Mouse (Mus musculus) bone marrow, adult 2 months (tissue): ENCODE results near the gene Timm22. TPM values are rescaled to one million over a fixed set of nuclear protein-coding genes. Genes with fewer than 3 reads are reported as not detected.

ENCODE experiments used
- H3K27ac ChIP-seq: fragments of 200-500 bp; 2 replicates; pipeline ENCODE4 v1.5.1; 2012; ENCODE audit warnings: low read depth, mild to moderate bottlenecking, control low read depth, inconsistent platforms, low read length; ENCODE audit not compliant: control insufficient read depth, poor library complexity, insufficient read depth
- H3K4me1 ChIP-seq: fragments of 200-500 bp; 2 replicates; pipeline ENCODE4 v1.6.1; 2011; ENCODE audit warnings: low read length; ENCODE audit not compliant: control insufficient read depth, insufficient read depth
- H3K4me3 ChIP-seq: fragments of 200-500 bp; replicated peaks from 2 replicates; pipeline ENCODE3; 2011; ENCODE audit warnings: mild to moderate bottlenecking, low read depth, low read length, control low read depth; ENCODE audit not compliant: control insufficient read depth
- CTCF ChIP-seq: fragments of 200-500 bp; IDR thresholded peaks from 2 replicates; pipeline ENCODE4 v1.5.1; 2011; ENCODE audit warnings: low read length, control low read depth; ENCODE audit not compliant: control insufficient read depth, insufficient read depth
- POLR2A ChIP-seq: fragments of 200-500 bp; IDR thresholded peaks from 2 replicates; pipeline ENCODE4 v1.6.1; 2011; ENCODE audit warnings: low read depth, mild to moderate bottlenecking, control low read depth, low read length, borderline replicate concordance; ENCODE audit not compliant: control insufficient read depth
- WGBS: fragments of 180-500 bp; shearing (Covaris S2); methylation state at CpG from one replicate; pipeline ENCODE4 v1.1.7; 2018; 5-methylcytosine and 5-hydroxymethylcytosine counted together
- polyA plus RNA-seq: library from polyadenylated mRNA; stranded (reverse); fragments of >200 nt; gene quantifications from 2 replicates; pipeline ENCODE4 v1.2.4, GENCODE M21; 2011; ENCODE audit warnings: low replicate concordance; ENCODE audit not compliant: missing spikeins, insufficient read depth, insufficient read length

Timm22 gene
- polyA plus RNA-seq, 1 experiment: 6.2 TPM

DNA sequence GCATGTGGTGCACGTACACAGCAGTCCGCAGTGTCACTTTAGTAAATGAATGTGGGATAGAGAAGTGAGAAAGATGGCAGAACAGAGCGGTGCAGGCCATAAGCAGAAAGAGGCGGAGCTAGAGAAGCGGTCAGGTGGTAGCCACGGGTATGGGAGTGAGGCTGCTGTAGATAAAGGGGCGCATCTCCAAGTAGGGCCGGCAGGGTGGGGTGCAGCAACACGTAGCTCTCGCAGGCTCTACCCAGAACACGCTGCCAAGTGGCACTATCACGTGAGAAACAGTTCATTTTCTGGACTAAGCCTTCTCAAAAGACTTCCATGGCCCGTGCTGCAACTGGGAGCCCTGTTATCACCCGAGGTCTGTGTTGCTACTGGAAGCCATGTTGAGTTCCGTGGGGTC is 40.0 kb upstream of the Timm22 start:
- 70% methylated on average over 15 of the region's 15 CpGs for WGBS
- TF ChIP-seq CTCF (no peak), POLR2A (no peak)

DNA sequence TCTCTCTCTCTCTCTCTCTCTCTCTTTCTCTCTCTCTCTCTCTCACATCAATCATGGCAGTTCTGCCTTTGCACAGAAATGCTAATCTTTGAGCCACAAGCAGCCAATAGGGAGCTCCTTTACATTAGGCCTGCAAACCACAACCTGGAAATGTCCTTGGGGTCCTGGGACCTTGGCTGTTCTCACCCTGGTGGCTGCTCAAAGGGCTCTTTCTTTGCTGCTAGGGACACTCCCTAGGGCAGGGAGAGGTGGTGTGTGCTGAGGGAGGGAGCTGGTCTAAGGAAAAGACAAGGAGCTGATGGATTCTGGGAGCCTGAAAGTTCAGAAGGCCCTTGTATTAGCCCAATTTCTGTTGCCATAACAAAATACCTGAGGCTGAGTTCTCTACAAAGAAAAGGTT is 36.3 kb upstream of the Timm22 start:
- no peak overlapping the region for H3K27ac ChIP-seq
- no peak for TF ChIP-seq CTCF
- TF ChIP-seq POLR2A: no peak
- H3K4me1 ChIP-seq: no peaks in the 10 kb centered on the region; the same call in 1 of the 2 replicates
- H3K4me3 ChIP-seq: no peak overlapping the region

More for the DNA sequence above, 40.0 kb upstream of the Timm22 start:
- H3K4me1 ChIP-seq: no peaks in the 10 kb centered on the region; the same call in 1 of the 2 replicates
- H3K4me3 ChIP-seq: no peak overlapping the region
- no peak overlapping the region for H3K27ac ChIP-seq

DNA sequence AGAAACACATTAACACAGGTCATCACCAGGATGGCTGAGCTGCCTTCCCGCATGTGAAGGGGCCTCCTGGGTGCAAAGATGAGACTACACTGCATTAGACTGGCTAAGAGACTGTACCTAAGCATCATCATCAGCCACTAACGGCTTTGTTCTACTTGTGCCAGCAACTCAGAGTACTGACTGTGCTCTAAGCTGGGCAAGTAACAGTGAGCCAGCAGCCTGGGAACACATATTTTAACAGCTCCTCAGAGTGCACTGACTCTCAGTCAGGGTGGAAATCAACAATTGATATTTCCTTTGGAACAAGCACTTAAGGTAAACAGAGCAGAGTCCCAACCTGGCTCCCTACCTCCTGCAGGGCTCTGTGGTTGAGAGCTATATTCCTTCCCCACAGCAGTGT is 34.6 kb upstream of the Timm22 start:
- WGBS: 83% methylated on average over 2 of the region's 2 CpGs
- Histone ChIP-seq H3K4me3 (no peak overlapping the region), H3K4me1 (no peaks in the 10 kb centered on the region; the same call in 1 of the 2 replicates), H3K27ac (no peak overlapping the region)
- TF ChIP-seq CTCF (no peak), POLR2A (no peak)

DNA sequence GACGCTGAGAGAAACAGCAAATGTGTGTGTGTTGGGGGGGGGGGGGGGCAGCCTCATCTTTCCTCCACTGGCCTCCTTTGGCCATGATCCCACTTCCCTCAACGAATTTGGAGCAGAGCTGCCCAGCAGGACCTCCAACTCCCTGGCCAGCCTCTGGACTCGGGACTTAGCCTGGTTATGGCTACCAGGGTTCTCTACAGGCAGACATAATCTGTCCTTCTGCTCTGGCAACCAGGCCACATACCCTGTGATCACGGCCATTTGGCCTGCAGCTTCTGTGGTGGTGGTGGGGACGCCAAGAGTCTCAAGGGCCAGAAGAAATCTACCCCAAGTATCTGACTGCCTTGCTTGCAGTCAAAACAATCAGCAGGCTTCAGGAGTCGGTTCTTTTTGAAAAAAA is 34.2 kb upstream of the Timm22 start:
- TF ChIP-seq CTCF (no peak), POLR2A (no peak)
- Histone ChIP-seq H3K27ac (no peak overlapping the region), H3K4me3 (no peak overlapping the region), H3K4me1 (no peaks in the 10 kb centered on the region; the same call in 1 of the 2 replicates)
- 58% methylated on average over 6 of the region's 6 CpGs for WGBS

DNA sequence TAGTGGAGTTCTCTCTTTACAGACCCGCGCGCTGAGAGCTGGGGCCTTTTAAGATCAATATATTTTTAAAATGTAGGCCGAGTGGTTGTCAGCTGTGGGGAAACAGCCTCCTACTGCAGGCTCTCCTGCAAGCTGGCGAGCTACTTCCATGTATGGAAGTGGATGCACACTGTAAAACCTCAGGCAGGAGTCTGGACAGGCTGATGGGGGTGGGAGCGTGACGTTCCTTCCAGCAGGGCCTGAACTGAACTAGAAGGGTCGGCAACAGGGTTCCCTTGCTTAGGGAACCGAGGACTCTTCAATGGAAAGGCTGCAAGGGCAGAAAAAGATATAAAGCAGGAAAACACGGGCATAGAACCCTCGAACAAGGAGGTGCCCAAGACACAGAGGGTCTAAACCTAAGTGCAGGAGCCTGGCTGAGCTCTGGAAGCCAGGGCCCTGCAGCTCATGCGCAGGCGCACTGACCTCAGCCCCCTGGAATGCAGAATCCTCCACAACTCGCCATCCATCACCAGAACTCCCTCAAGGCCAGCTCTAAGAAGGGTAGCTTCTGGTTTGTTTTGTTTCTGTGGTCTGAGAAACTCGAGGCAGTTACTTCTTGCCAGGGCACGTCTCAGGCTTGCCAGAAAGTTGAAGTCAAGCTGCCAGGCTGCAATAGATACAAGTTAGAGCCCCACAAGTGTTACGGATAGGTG is 32.1 kb upstream of the Timm22 start:
- Histone ChIP-seq H3K4me1 (no peaks in the 10 kb centered on the region; the same call in 1 of the 2 replicates), H3K27ac (no peak overlapping the region), H3K4me3 (no peak overlapping the region)
- 76% methylated on average over 17 of the region's 17 CpGs for WGBS
- TF ChIP-seq POLR2A (no peak), CTCF (no peak)

DNA sequence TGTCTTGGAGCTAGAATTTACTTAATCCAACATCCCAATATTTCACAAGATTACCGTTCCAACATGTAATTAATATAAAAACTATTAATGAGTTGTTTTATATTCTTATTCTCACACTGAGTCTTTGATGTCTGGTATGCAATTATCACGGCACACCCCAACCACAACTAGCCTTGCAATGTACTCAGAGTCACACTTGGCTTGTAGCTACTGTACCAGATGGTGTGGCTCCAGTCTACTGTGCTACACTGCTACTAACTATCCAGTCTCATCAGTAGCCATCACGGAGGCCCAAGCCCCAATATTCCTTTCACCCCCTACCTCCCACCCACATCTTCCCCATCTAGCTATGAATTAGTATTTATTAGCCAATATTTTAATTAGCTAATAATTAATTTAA is 30.3 kb upstream of the Timm22 start:
- WGBS: 83% methylated on average over 3 of the region's 3 CpGs
- H3K27ac ChIP-seq: no peak overlapping the region
- TF ChIP-seq CTCF: no peak
- TF ChIP-seq POLR2A: no peak

DNA sequence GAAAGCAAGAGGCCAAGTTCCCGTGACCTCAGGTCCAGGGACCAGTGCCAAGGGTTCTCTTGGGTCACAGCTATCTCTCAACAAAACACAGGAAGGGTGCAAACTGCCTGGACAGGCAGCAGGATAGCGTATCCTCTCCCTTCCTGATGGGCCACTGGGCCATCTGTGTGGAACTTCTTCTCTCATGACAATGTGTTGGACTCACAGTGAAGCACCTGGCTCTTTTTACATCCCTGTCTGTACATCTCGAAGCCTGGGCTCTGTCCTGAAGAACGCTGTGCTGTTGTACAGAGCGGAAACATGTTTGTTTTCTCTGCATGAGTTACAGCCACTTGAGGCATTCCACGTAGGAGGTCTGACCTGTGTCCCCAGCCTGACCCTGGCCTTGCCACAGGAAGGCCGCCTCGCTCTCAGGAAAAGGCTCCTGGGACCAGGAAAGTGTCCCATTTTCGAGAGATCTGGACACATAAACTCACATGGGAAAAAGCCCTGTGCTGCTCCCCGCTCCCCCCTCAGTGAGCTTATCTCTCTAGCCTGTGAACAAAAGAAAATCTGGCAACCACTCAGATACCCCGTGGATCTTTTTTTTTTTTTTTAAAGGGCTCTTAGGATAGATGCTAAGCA is 26.7 kb upstream of the Timm22 start:
- no peak for TF ChIP-seq CTCF
- TF ChIP-seq POLR2A: no peak
- 76% methylated on average over 11 of the region's 11 CpGs for WGBS
- Histone ChIP-seq H3K4me1 (no peaks in the 10 kb centered on the region), H3K27ac (no peak overlapping the region), H3K4me3 (no peak overlapping the region)

More for the DNA sequence above, 30.3 kb upstream of the Timm22 start:
- Histone ChIP-seq H3K4me3 (no peak overlapping the region), H3K4me1 (no peaks in the 10 kb centered on the region; the same call in 1 of the 2 replicates)

DNA sequence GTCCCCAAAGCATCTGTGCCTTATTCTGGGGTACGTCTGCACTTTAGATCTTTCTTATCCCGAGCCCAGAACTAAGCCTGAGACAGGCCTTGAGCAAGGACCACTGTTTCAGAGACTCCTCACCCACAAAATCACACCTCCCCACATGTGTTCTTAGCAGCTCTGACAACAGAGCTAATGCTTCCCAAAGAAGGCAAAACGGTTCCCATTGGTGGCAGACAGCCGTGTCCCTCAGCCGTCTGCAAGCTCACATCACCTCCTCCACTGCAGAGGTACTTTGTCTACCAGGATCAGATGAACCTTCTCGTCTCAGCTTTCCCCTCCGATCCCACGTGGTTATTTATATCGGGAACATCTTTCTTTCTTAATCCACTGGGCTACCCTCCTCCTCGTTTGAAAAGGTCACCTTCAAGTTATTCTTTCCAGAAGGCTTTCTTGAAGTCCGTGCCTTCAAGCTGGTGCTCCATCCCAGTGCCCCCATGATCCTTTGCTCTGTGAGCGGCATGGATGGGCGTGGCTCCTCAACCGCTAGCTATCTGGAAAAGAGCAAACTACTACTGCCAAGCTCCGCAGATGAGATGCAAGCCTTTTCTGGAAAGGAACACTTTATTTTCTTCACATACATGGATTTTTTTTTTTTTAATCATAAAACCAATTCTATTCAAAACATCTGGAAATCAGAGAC is 25.4 kb upstream of the Timm22 start:
- H3K4me3 ChIP-seq: no peak overlapping the region
- TF ChIP-seq CTCF (no peak), POLR2A (no peak)

More for the DNA sequence above, 25.4 kb upstream of the Timm22 start:
- no peaks in the 10 kb centered on the region for H3K4me1 ChIP-seq
- no peak overlapping the region for H3K27ac ChIP-seq
- 84% methylated on average over 15 of the region's 15 CpGs for WGBS
